Mouse (Mus musculus): ENCODE data around the gene Asnsd1.
"Not testable (repeated sequence)": the region's sequence is repeated elsewhere in the genome, so short reads cannot be mapped to it uniquely, and the experiment has no call there.

Asnsd1 gene

DNA sequence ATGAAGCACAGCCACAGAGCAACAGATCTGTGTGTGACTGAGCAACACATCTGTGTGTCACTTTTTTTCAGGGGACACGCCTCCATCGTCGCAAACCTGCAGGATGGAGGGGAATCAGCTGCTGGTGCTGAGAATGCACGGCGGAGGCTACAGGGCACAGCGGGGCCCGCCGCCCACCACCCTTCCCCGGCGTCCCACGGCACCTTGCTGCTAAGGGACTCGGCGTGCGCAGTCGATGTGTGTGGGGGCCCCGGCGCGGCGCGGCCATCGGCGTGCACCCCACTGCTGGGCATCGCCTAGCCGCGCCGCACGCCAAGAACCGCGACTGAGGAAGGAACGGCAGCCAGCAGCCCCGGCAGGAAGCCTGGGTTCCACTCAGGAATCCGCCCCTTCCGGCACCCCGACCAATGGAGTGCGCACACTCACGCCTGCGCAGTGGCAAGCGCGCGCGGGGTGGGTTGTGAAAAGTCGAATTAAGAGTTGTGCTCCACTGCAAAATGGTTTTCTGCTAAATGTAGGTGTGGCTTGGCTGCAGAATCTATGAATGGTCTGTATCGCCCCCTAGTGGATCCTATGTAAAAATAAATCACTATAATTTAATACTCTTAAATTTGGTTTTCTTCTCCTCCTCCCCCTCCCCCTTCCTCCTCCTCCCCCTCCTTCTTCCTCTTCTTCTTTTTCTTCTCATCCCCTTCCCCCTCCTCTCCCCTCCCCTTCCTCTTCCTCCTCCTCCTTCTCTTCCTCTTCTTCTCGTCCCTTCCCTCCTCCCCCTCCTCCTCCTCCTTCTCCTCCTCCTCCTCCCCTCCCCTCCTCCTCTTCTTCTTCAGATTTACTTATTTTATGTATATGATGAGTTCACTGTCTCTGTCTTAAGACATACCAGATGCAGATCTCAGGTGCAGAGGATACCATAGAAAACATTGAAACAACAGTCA, at the start of gene Asnsd1, which contains the start of the genes Asdurf and Gm28551:
Gene Asnsd1, minus strand, starts transcription at position 426 of the 935 bp plus-strand sequence.
Gene Asdurf, minus strand, starts transcription at position 293 of the 935 bp plus-strand sequence.
Gene Gm28551, minus strand, starts transcription at position 341 of the 935 bp plus-strand sequence.
- in situ Hi-C loops (cut with MseI, MboI), result no loop called here

DNA sequence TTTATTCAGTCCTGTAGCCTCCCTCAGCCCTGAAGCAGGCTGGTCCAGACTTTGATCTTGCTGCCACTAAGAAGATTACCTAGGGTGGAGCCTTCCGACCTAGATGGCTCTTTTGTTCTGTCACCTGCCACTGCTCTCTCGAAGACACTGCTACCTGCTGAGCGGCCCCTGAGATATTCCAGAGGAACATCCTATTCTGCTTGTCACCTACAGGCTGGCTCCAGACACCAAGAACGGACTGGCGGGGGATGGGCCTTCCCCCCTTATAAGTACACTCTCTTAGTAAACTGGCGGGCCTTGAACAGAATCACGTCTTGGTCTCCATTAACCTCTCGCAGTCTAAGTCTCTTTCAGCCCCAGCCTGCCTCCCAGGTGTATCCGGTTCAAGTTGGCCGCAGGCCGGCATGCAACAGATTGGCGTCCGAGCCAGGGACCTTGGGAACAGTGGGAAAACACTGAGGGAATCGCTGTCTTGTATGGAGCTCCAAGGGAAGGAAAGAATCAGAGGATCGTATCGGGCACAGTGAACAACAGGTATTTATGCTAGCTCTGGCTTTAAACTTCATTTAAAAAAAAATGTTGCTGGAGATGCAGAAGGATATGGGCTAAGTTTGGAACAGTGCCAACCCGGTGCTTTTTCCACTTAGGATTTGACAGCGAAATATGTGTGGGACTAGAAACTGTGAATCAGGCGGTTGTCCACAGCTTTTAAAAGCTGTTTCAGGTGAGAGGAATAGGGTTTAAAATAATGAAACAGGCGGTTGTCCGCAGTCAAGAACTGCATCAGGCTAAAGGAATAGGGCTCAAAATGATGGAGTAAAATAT, 41.6 kb upstream of the Asnsd1 start:
- in situ Hi-C loops (cut with MseI, MboI), result not testable (repeated sequence)

DNA sequence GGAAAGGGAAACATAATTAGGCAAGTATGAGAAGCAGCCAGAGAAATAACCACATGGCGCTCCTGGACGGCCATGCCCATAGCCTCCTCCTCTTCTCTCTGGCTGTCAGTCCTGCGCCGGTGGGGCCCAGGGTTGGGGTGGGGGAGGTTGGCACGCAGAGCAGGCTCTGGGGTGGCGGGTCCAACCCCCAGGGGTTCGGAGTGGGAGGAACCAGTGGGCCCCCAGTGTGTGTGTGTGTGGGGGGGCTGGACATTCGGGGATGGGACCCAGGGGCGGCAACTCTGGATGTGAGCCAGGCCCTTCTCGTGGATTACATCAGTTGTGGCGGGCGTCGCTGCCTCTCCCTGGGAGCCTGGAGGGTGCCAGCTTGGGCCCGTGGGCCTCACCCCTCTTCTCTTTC, 36.2 kb upstream of the Asnsd1 start:
- in situ Hi-C loops (cut with MseI, MboI), result no loop called here

DNA sequence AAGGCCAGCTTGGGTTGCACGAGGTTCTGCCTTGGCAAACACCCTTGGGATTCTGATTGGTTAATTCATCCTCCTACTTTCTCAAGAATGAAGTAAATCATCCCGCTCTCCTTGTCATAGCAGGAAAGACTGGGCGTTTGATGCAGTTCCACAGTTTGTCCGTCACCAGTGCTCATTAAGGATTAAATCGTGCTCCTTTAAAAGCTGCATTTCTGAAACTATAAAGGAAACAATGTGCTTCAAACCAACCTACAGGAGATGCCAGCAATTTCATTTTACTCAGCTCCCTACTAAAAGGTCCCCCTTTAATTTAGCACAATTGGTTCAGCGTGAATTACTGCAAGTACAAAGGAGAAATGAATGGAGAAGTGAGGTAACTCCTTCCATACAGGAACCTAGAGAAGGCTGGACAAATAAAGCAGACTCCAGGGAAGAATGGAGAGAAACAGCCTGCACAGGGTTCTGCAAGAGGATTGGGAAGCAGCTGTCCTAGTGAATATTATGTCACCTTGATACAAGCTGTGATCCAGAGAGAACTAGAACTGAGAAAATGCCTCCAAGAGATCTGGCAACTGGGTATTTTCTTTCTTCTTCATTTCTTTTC, 31.6 kb upstream of the Asnsd1 start:
- in situ Hi-C loops (cut with MseI, MboI), result no loop called here

DNA sequence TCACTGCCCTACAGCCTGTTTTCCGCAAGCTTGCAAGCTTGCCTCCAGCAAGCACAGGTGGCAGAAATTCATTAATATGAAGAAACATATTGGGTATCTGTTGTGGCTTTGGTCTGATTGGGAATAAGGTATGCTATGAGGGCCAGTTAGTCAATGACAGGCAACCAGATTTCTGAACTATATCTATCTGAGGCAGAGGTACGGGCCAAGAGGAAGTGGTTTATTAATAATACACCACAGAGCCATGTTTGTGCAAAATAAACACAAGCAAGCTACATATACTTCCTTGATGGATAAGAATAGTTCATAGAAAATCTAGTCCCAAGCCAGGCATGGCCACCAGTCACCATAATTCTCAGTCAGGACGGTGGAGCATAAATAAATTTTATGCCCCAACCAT, 25.2 kb upstream of the Asnsd1 start:
- in situ Hi-C loops (cut with MseI, MboI), result no loop called here

DNA sequence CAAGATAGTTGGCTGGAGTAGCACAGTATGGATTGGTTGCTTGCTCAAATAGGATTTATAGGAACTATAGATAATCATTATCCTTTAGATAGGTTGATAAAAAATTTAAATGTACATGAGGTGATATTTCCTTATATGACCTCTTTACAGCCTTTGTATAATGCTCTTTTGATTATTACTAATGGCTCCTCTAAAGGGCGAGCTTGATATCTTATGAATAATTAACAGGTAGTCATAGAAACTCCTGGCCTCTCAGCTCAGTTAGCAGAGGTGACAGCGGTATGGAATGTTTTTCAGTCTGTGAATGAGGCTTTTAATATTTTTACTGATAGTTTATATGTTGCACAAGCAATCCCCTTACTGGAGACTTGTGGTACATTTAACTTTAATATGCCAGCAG, 23.4 kb upstream of the Asnsd1 start:
- in situ Hi-C loops (cut with MseI, MboI), result not testable (repeated sequence)

DNA sequence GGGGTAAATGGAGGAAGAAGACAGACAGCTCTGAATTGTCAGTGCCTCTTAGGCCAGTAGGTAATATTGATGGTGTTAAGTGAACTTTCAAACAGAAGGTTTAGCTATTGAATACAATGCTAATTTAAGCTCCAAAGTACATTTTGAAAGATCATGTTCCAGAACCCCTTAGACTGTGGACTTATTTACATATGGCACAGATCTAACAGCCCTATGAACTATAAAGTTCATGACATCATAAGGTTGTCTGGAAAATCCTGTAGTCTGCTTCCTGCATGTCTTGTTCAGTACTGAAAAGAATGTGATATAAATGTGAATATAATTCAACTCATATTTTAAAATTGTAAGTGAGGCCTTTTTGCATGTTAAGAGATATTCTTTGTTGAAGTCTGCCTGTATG, 6.4 kb upstream of the Asnsd1 start:
- in situ Hi-C loops (cut with MseI, MboI), result no loop called here

DNA sequence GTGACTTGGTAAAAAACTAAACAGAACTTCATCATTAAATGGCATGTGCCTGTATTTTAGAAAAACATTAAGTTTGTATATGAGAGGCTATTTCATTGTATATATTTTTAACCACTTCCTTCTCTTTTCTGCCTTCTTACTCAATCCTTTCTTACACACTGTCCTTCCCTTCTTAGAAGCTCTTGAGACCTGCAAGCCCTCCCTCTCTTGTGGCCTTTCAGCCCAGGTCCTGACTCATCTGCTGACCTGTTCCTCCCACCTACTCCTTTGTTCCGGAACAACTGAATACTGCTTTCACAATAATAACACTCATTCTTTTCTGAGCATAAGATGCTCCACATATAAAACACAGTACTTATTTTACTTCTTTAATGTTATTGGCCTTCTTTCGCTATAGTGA, 11.5 kb downstream of the Asnsd1 start:
- in situ Hi-C loops (cut with MseI, MboI), result loop anchor here in 1 of 2 experiments (25.0 kb wide), 1 partner anchor 279 kb away; the partner anchor contains the start of gene Mstn

DNA sequence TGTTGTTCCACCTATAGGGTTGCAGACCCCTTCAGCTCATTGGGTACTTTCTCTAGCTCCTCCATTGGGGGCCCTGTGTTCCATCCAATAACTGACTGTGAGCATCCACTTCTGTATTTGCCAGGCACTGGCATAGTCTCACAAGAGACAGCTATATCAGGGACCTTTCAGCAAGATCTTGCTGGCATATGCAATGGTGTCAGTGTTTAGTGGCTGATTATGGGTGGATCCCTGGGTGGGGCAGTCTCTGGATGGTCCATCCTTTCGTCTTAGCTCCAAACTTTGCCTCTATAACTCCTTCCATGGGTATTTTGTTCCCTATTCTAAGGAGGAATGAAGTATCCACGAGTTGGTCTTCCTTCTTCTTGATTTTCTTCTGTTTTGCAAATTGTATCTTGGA, 15.1 kb downstream of the Asnsd1 start:
- in situ Hi-C loops (cut with MseI, MboI), result loop anchor here in 1 of 2 experiments (25.0 kb wide), 1 partner anchor 275 kb away; the partner anchor contains the start of gene Mstn

DNA sequence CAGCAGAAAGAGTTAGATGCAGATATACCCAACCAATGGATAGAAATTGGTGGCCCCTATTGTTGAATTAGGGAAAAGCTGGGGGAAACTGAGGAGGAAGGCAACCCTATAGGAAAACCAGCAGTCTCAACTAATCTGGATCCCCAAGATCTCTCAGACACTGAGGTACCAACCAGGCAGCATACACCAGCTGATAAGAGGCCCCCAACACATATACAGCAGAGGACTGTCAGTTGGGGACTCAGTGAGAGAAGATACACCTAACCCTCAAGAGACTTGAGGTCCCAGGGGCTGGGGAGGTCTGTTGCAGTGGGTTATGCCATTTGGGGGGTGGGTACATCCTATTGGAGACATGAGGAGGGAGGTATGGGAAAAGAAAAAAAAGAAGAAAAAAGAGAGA, 17.1 kb downstream of the Asnsd1 start:
- in situ Hi-C loops (cut with MseI, MboI), result loop anchor here in 1 of 2 experiments (25.0 kb wide), 1 partner anchor 273 kb away; the partner anchor contains the start of gene Mstn

DNA sequence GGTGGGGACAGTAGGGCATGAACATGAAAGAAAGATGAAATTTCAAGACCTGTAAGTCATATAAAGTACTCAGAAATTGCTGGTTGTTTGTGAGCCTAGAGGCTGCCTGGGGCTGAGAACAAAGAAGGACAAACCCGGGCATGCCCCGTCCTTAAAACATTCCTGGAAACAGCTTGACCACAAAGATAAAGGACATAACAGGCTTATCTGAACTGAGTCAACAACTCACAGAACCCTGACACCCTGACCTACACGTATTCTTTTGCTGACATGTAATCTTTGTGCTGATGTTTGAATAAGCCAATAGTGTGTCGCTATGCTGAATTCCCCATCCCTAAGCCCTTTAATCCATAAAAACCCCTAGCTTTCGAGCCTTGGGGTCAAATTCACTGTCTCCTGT, 19.0 kb downstream of the Asnsd1 start:
- in situ Hi-C loops (cut with MseI, MboI), result loop anchor here in 1 of 2 experiments (25.0 kb wide), 1 partner anchor 271 kb away; the partner anchor contains the start of gene Mstn

DNA sequence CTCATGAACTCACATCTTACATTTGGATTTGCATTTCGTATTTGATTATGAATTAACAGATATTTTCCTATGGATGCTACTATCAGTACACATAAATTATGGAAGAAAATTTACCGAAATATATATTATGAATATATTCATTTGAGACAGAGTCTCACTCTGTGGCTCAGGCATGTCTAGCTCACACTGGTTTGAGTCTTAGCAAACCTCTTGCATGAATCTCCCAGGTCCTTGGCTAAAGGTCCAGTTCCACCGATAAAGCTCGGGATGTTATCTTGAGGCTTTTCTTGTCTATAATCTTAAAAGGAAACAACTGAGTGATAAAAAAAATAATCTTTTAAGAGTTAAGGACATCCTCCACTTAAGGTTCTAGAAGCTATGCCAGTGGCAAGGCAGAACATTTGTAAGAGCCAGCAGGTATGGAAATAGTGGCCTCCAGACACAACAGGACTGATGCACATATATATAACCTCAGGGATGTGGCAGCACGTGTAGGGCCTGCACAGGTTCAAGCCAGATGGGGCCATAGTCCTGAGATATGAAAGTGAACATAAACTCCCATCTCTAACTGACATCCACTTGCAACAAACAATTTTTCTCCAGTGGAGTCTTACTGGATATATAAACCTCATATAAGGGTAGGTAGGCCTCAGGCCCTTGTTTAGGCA, 27.6 kb downstream of the Asnsd1 start:
- in situ Hi-C loops (cut with MseI, MboI), result loop anchor here in 1 of 2 experiments (25.0 kb wide), 1 partner anchor 263 kb away; the partner anchor contains the start of gene Mstn

DNA sequence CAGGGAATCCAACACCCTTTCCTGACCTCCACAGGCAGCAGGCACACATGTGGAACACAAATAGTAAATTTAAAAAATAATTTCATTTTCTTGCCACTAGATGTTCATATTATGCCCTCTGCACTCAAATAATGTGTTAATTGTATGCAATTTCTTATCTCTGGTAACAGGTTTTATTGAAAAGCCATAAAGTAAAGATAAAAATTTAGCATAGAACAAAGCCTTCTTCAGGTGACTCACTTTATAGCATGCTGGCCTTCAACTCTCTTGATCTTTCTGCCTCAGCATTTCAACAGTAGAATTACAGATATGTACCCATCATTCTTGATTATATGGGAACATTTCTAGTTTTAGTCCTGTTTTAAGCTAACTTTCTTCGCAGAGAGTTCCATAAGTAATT, 28.3 kb downstream of the Asnsd1 start:
- in situ Hi-C loops (cut with MseI, MboI), result no loop called here

DNA sequence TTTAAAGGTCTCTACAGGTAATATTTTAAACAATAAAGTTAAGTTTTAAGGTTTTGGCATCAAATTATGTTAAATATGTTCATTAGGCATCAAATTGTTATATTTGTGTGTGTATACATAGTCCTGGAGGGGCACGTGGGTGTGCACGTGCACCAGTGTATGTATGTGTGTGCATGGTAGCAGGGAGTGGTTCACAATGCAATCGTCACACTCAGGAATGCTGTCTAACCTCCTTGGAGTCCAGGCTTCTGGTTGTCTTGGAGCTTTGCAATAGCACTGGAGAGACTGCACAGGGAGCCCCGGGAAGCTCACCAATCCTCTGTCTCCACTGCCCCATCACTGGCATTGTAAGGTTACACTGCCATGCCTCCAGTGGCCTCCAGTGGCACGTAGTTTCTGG, 29.3 kb downstream of the Asnsd1 start:
- in situ Hi-C loops (cut with MseI, MboI), result no loop called here

DNA sequence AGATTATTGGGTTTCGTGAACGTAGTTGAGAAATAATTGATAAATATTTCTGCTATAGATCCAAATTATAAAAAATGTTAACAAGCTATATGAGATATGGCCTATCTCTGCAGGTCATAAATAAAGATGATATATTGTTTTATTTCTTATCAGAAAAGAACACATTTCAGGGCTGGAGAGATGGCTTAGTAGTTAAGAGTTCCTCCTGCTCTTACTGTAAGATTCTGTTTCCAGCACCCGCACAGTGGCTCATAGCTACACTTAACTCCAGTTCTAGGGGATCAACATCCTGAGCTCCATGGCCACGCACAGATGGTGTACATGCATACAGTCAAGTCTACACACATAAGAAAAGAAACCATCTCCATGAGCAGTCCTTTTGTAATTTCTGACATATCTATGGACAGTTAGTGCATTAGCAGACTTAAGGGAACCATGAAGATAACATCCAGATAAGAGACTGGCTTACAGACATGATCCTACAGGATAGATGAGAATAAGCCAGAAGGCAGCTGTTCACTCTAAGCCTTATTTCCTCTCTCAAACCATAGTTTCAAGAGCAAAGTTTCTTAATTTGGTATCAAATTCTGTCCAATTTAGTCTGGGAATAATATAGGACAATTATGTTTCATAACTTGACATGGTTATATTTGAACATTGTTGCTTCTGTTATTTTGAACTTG, 30.7 kb downstream of the Asnsd1 start:
- in situ Hi-C loops (cut with MseI, MboI), result no loop called here

DNA sequence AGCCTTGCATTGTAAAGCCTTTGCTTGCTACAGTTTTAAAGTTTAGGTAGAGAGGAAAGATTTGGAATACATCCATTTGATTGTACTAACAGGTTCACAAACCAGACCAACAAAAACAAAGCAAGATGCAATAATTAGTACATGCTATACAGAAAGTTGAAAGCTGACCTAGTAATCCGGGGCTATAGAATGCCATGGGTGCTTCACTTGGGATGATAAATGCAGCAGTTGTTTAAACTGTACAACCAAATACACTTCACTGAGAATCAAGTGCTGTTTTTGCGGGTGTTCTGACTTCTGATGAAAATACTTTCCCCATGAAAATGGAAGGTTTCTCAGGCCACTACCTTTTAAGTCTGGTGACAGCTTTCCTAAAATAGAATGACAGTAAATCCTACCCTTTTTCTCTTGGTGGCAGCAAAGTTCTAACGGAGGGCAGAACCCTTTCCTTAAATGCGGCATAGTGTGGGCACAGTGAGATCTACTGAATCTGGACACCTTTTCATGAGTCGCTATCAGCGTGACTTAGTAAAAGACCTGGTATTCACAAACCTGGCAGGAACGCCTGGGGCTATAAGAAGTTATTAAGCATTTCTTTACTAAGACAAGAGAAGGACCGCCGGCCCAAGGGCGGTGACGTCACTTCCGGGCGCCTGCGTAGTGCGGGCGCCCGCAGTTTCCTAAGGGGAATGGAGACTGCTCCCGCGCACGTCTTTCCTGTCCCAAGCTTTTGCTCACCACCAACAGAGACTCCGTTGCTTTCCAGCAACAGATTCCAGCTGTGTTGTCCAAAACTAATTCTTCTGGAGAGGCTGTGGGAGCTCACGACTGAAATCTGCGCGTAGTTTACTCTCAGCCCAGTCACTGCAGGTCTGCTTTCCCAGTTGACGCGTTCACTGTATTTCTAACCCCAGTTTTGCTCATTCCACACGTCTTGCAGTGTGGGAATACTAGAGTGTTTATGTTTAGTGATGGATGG, 39.3 kb downstream of the Asnsd1 start, which contains the start of gene Osgepl1:
Gene Osgepl1, plus strand, starts transcription at position 636 of the 979 bp plus-strand sequence.
- in situ Hi-C loops (cut with MseI, MboI), result no loop called here

DNA sequence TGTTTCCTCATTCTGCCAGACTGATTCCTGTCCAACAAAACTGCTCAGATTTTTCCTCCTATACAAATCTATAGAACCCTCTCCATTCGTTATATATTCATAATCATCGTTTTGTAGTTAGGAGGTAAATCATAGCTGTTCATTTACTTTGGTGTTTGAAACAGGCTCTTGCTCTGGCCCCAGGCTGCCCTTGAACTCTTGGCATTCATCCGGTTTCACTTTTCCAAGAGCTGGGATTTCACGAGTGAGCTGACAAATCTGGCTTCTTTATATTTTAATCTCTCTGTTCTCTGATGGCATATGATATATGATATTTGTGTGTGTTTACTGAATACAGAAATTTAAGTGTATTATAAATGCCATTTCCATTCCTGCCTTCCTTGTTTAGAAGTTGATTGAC, 52.0 kb downstream of the Asnsd1 start:
- in situ Hi-C loops (cut with MseI, MboI), result no loop called here

DNA sequence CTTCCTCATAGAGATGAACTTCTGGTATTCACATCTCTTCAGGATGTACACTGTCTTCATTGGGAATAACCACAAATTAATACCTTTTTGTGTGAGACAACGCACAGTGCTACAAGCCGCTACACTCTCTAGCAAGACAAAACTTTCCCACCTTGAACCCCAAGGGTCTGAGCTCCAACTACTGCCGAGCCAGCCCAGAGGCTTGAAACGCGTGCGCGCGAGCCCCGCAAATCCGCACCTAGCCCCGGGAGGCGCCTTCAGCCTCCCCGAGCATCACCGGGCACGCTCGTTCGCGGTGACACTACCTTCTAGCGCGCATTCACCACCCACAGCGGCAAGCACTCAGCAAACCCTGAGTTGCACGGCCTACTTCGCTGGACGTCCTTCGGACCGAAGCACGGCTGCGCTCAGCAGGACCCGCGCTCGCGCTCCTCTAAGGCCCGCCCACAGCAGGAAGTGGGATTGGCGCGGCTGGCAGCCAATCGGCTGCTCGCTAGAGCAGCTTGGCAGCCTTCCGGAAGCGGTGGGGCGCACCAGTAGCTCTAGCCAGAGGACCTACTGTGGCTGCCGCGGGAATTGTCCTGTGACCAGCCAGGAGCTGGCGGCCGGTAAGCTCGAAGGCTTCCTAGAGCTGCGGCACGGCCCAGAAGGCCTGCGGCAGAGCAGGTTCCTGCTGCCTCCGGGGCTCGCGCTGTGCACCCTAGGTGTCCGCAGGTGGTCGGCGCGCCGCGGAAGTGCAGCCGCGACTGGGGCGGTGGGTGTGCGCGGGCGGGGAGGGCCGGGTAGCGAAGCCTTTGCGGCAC, 55.8 kb downstream of the Asnsd1 start, which contains the start of the genes Pms1, Ormdl1 and Gm28778:
Gene Pms1, minus strand, starts transcription at position 438 of the 803 bp plus-strand sequence.
Gene Ormdl1, plus strand, starts transcription at position 515 of the 803 bp plus-strand sequence.
Gene Gm28778, plus strand, starts transcription at position 531 of the 803 bp plus-strand sequence.
- in situ Hi-C loops (cut with MseI, MboI), result no loop called here
